Mouse (Mus musculus) layer of hippocampus, adult 9-10 months (tissue): ENCODE results near the gene Pcp4l1.
A peak's percentile ranks its signal among the peaks of the same experiment; 100 is the strongest.
"Not testable (repeated sequence)": the region's sequence is repeated elsewhere in the genome, so short reads cannot be mapped to it uniquely, and the experiment has no call there.

Source experiments
- DNase-seq: peaks from one replicate; pipeline ENCODE4 v3.0.0; 2022; ENCODE audit warnings: low spot score

Pcp4l1 gene

DNA sequence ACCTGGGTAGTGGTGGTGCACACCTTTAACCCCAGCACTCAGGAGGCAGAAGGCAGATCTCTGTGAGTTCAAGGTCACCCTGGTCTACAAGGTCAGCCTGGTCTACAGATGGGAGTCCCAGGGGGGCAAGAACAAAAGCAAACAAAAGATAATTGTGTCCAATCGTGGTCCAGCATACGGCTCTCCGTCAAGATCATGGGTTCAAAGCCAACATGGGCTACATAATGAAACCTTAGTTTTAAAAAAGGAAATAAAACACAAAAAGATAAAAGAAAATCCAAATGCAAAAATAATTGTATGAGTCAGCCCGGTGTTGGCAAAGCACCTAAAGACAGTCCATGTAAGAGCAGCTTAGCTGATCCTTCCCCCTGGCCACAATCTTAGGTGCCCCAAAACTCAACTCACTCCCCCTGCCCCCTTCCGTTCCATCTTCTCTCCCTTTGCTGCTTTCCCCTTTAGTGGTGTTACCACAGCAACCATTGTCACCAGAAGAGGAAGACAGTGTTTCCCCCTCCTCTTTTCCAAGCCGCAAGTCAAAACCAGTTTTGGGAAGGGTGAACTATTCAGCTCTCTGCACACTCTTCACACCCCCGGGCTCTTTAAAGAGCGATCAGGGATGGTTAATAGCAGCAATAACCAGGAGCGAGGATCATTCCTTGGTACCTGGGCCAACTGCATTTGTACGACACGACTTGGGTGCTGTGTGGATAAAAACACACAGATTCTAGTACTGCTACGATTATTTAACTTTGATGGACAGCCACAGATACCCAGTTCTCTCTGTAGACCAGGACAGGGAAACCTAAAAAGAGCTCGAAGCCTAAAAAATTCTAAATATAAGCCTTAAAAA, 8.0 kb downstream of the Pcp4l1 start:
- no peak for DNase-seq

DNA sequence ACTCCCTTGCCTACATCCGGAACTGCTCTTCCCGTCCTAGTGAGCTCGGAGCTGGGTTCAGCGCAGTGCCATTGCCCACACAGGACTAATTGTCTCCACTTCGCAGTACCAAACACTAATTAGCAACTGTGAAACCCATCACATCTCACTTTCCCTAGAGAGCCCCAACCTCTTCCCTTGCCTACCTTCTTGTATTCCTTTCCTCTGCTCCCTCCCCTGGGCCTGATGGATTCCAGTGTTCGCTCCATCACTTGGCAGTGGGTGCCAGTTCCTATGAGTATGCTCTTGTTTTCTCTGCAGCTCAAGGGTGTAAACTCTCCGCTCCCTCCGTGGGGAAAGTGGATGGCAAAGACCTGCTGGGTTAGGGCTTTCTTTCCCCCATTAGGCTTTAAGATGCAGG, 10.4 kb downstream of the Pcp4l1 start:
- DNase-seq = no peak

GRCm38 (mm10) chr1:171184314-171184713, 11.8 kb downstream of the Pcp4l1 start:
- no peak for DNase-seq

DNA sequence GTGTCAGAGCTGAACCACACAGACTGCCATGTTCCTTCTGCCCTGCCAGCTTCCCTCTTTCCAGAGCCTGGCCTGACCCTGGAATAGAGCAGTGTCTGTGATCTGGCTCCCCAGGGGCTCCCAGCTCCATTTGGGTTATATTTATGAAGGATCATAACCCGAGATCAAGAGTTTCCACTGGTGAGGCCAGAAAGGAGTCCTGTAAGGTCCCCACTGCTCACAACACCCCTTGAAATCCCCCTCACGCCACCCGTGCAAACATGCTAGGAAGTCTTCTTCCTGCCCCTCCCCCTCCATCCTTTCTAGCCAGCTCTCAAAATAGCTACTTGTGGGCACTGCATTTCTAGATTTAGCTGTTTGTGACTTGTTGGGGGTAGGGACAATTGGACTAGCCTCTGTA, 12.4 kb downstream of the Pcp4l1 start:
- no peak for DNase-seq

DNA sequence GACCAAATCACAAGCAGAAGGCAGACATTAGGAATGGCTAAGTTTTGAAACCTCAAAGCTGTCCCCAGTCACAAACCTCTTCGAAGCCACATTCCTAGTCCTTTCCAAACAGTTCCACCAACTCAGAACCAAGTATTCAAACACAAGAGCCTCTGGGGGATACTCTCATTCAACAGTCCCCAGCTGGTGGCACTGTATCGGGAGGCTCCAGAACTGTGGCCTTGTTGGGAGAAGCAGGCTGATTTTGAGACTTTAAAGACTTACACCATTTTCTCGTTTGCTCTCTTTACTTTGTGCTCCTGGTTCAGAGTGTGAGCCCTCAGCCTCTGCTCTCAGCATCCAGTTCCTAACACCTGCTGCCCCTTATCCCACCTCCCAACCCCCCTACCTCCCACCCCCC, 13.0 kb downstream of the Pcp4l1 start:
- DNase-seq = no peak

DNA sequence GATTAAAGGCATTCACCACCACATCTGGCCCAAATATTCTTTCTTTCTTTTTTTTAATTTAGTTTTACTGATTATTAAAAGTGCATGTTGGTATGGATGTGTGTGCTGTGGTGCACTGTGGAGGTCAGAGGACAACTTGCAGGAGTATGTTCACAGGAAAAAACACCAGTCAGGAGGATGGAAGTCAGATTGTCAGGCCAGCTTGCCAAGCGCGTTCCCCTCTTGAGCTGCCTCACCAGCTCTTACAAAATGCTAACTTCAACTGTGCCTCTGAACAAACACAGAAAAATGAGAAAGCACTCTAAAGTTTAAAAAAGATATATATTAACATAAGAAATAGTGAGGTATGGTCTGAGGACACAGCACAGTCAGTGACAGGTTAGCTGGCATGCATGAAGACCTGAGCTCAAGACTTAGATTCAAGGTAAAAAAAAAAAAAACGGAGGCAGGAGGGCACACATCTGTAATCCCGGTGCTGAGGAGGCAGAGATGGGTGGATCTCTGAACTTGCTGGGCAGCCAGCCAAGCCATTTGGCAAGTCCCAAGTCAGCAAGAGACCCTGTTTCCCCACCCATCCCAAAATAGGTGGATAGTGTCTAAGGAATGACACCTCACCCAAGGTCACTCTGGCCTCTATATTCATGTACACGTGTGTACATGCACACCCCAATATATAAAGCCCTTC, 16.4 kb downstream of the Pcp4l1 start:
- no peak for DNase-seq

DNA sequence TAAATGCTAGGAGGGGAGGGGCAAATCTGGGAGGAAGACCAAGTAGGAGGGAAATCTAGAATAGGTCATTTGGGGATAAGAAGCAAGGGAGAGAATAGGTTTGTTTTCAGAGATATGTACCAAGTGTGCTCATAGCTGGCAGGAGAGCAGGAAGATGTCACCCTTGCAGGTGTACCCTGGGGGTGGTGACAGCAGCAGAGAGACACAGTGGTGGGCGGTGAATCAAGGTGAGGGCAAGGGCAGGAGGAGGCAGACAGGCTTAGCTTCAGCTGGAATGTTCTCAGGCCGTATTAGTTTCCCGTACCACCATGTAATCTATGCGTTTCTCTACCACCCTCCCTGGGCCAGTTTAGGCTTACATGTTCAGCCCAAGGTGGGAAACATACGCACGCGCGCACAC, 23.3 kb downstream of the Pcp4l1 start:
- DNase-seq = no peak

GRCm38 (mm10) chr1:171171138-171171537, 24.9 kb downstream of the Pcp4l1 start:
- DNase-seq = no peak

DNA sequence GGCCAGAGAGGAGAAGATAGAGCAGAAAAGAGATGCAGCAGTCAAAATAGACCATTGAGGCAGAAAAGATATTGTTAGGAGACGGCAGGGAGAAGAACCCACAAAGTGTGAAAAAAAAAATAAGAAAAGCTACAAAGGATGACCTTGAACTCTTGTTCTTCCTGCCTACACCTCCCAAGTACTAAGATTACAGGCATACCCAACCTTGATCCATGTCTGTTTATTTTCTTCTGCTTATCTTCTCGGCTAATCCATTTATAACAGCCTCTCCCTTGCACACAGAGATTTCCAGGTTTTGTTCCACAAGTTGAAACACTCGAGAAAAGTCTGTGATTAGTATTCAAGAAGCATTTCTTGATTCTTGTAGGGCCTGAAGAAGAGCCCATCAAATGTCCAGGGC, 26.2 kb downstream of the Pcp4l1 start:
- DNase-seq = no peak

- DNase-seq = no peak
Measured at GRCm38 (mm10) chr1:171168906-171169305, 27.2 kb downstream of the Pcp4l1 start.

DNA sequence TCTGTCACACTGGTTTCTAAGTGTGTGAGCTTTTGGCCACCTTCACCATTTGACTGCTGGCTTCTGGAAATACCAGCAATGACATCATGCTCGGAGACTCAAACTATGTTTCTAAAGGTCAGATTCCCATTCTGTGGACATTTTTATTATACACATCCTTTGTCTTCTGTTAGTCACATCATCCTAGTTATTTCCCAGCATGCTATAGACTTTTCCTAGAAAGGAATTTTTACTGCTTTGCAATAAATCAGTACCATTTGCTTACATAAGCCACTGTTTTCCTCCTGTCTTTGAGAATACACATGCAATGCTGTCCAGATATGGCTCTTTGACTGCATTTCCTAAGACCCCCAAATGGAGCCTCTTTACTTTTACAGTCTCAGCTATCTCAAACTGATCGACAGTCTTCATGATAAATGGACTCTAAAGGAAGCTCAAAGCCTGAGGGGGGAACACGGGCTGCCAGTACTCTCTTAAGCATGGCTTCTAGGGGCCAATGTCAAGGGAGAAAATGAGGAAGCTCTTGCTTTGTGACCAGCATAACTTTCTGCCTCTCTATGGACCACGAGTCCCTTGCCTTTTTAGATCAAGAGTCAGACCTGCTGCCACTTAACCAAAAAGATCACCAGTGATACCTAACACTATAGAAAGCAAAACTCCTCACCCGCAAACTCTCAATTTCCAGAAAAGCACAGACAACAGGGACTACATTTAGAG, 30.3 kb downstream of the Pcp4l1 start:
- no peak for DNase-seq

- DNase-seq = no peak
Measured at GRCm38 (mm10) chr1:171164258-171164657, 31.8 kb downstream of the Pcp4l1 start.

DNA sequence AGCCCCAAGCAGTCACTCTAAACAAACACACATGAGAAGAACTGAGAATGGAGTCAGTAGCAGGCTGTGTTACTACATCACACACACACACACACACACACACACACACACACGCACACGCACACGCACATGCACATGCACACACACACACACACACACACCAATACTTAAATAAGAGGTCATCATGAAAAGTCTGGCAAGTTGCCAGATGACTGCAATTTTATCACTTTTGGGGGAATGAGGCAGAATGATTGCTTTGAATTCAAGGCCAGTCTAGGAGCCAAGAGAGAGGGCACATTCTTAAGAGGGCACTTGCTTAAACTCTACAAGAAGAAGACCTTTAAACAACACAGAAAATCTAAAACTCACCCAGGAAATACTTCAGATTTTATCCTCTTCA, 33.5 kb downstream of the Pcp4l1 start:
- DNase-seq = no peak

DNA sequence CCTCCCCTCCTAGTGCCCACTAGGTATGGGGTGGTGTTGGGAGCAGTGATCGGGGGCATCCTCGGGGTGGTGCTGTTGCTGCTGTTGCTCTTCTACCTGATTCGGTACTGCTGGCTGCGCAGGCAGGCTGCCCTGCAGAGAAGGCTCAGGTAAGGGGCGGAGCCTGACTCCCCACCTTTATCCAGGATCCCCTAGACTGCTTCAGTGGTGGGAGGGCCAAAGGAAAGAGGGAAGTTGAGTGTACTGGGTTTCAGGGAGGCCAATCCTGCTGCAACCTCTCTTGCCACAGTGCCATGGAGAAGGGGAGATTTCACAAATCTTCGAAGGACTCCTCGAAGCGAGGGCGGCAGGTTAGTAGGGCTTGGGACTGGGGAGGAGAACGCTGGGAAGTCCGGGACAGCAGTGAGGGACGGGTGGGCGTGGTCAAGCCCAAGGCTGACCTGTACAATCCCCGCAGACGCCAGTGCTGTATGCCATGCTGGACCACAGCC, 36.5 kb downstream of the Pcp4l1 start:
- no peak for DNase-seq

GRCm38 (mm10) chr1:171157965-171158364, 38.1 kb downstream of the Pcp4l1 start:
- DNase-seq = no peak

- DNase-seq = no peak
Measured at GRCm38 (mm10) chr1:171156644-171157043, 39.4 kb downstream of the Pcp4l1 start.

- DNase-seq = no peak
Measured at GRCm38 (mm10) chr1:171151966-171152365, 44.1 kb downstream of the Pcp4l1 start.

GRCm38 (mm10) chr1:171150838-171151391, 45.2 kb downstream of the Pcp4l1 start:
- DNase-seq = no peak

GRCm38 (mm10) chr1:171149974-171150760, 45.9 kb downstream of the Pcp4l1 start, which contains the start of the genes Sdhc and Mpz:
TSS of gene Sdhc (minus strand) at chr1:171150603.
TSS of gene Mpz (plus strand) at chr1:171150711.
- DNase-seq = peak; percentile 85

GRCm38 (mm10) chr1:171142981-171143380, 53.1 kb downstream of the Pcp4l1 start:
- not testable (repeated sequence) for DNase-seq

GRCm38 (mm10) chr1:171137486-171138155, 58.4 kb downstream of the Pcp4l1 start:
- DNase-seq = not testable (repeated sequence)
